Mouse (Mus musculus) liver, postnatal 0 days (tissue): ENCODE data around the gene Olfr142. TPM values are rescaled to one million over a fixed set of nuclear protein-coding genes. Genes with fewer than 3 reads are reported as not detected.
"Not testable (repeated sequence)": the region's sequence is repeated elsewhere in the genome, so short reads cannot be mapped to it uniquely, and the experiment has no call there.

Experiments
- ATAC-seq: fragments of 200-750 bp; cut with Nextera tagmentation; 2 replicates; pipeline ENCODE4 v1.8.0; 2017; ENCODE audit warnings: mild to moderate bottlenecking, moderate library complexity
- DNase-seq: peaks from one replicate; pipeline ENCODE4 v3.0.0-alpha.2; 2016
- H3K27ac ChIP-seq: fragments of 300-500 bp; sonication (generic); 2 replicates; pipeline ENCODE4 v1.5.1; 2014; ENCODE audit warnings: antibody characterized with exemption, moderate library complexity, mild to moderate bottlenecking, low read depth
- H3K27me3 ChIP-seq: fragments of 300-500 bp; sonication (generic); 2 replicates; pipeline ENCODE4 v1.6.1; 2014; ENCODE audit warnings: low read length, control low read depth, mixed read lengths; ENCODE audit not compliant: insufficient read depth
- H3K36me3 ChIP-seq: fragments of 300-500 bp; sonication (generic); replicated peaks from 2 replicates; pipeline ENCODE4 v1.6.1; 2014; ENCODE audit warnings: mild to moderate bottlenecking, control low read depth, low read length, moderate library complexity, mixed read lengths; ENCODE audit not compliant: insufficient read depth
- H3K4me1 ChIP-seq: fragments of 300-500 bp; sonication (generic); 2 replicates; pipeline ENCODE4 v1.6.1; 2014; ENCODE audit warnings: antibody characterized with exemption, mild to moderate bottlenecking, control low read depth; ENCODE audit not compliant: insufficient read depth
- H3K4me2 ChIP-seq: fragments of 300-500 bp; sonication (generic); 2 replicates; pipeline ENCODE4 v1.6.1; 2014; ENCODE audit warnings: low read depth, mild to moderate bottlenecking, low read length, moderate library complexity, mixed read lengths
- H3K4me3 ChIP-seq: fragments of 300-500 bp; sonication (generic); 2 replicates; pipeline ENCODE4 v1.5.1; 2014; ENCODE audit warnings: low read depth, low read length
- H3K9ac ChIP-seq: fragments of 300-500 bp; sonication (generic); replicated peaks from 2 replicates; pipeline ENCODE4 v1.6.1; 2014; ENCODE audit warnings: mild to moderate bottlenecking, moderate library complexity
- H3K9me3 ChIP-seq: fragments of 300-500 bp; sonication (generic); 2 replicates; pipeline ENCODE4 v1.6.1; 2016; ENCODE audit warnings: mild to moderate bottlenecking, control low read depth, low read length, mixed read lengths
- CTCF ChIP-seq: sonication (generic); IDR thresholded peaks from 2 replicates; pipeline ENCODE4 v1.5.1; 2016; ENCODE audit warnings: antibody characterized with exemption, low read depth
- EP300 ChIP-seq: IDR thresholded peaks from 2 replicates; pipeline ENCODE4 v1.6.1; 2016; ENCODE audit warnings: antibody characterized with exemption, low read depth, mild to moderate bottlenecking
- WGBS: fragments of 180-500 bp; shearing (Covaris S2); extraction: QIAGEN DNeasy Blood & Tissue Kit; methylation state at CpG from one replicate; pipeline ENCODE4 v1.1.7; 2014; ENCODE audit not compliant: insufficient replicate concordance; 5-methylcytosine and 5-hydroxymethylcytosine counted together
- polyA plus RNA-seq: library from polyadenylated mRNA; unstranded; fragments of >200 nt; fragmentation: Nextera tagmentation; extraction: Ambion mirVana; gene quantifications from 2 replicates; pipeline ENCODE4 v1.2.1, GENCODE M21; 2015

The Olfr142 gene
- not detected in 2 replicates for polyA plus RNA-seq

DNA sequence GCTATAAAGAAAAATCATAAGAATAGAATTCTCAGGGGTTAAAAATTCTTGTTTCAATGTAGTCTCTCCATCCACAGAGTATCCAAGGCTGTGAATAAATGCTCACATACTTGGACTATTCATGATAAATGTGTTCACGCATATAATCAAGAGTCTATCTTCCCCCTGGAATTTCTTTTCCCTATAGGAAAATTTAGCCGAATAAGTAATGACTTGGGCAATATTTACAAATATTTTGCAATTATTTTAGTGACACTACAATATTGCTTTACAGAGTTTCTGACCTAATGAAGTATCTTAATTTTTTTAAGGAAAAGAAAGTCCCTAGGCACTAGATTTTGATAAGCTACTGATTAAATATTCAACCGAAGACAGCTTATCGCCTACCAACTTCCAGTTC is at the start of gene Olfr142:
Gene Olfr142, minus strand, starts transcription at position 101 of the 400 bp plus-strand sequence.
- H3K9ac ChIP-seq, result no peak within 1 kb of the TSS
- H3K9me3 ChIP-seq, result no peaks in the 10 kb centered on the region
- no peak within 1 kb of the TSS for H3K4me2 ChIP-seq
- H3K27ac ChIP-seq, result no peak within 1 kb of the TSS
- ATAC-seq (no peak), DNase-seq (no peak)
- no peak within 1 kb of the TSS for H3K4me3 ChIP-seq
- no peaks in the 10 kb centered on the region for H3K27me3 ChIP-seq
- H3K36me3 ChIP-seq, result no peaks in the 10 kb centered on the region
- 81% methylated on average over 4 of the region's 4 CpGs for WGBS
- TF ChIP-seq CTCF (no peak), EP300 (no peak)
- no peaks in the 10 kb centered on the region for H3K4me1 ChIP-seq

- no peak within 1 kb of the TSS for H3K4me3 ChIP-seq
- no peaks in the 10 kb centered on the region for H3K9me3 ChIP-seq
- DNase-seq, result no peak
- H3K27me3 ChIP-seq, result no peaks in the 10 kb centered on the region
- whole genome bisulfite sequencing, result 92% methylated on average over 6 of the region's 6 CpGs
- no peak for ATAC-seq
- H3K4me2 ChIP-seq, result no peak within 1 kb of the TSS
- H3K9ac ChIP-seq, result no peak within 1 kb of the TSS
- no peaks in the 10 kb centered on the region for H3K36me3 ChIP-seq
- no peak within 1 kb of the TSS for H3K27ac ChIP-seq
- TF ChIP-seq CTCF, result no peak
- no peak for TF ChIP-seq EP300
- H3K4me1 ChIP-seq, result no peaks in the 10 kb centered on the region
These were observed 35.3 kb upstream of the Olfr142 start, which contains the start of gene Olfr1272 for GRCm38 (mm10) chr2:90292741-90293140. Gene Olfr1272, minus strand, starts transcription at chr2:90292841.

GRCm38 (mm10) chr2:90270932-90271331 is 13.5 kb upstream of the Olfr142 start, which contains the start of gene Olfr1271:
Gene Olfr1271, minus strand, starts transcription at chr2:90271032.
- DNase-seq (no peak), ATAC-seq (no peak)
- Histone ChIP-seq H3K27me3 (no peaks in the 10 kb centered on the region), H3K36me3 (no peaks in the 10 kb centered on the region), H3K4me3 (no peak within 1 kb of the TSS), H3K4me1 (no peaks in the 10 kb centered on the region), H3K4me2 (no peak within 1 kb of the TSS), H3K9me3 (no peaks in the 10 kb centered on the region), H3K9ac (no peak within 1 kb of the TSS), H3K27ac (no peak within 1 kb of the TSS)
- 83% methylated on average over 2 of the region's 2 CpGs for WGBS
- TF ChIP-seq EP300, result no peak

GRCm38 (mm10) chr2:90224393-90224792 is 33.0 kb downstream of the Olfr142 start, which contains the start of gene Olfr1506:
Gene Olfr1506, minus strand, starts transcription at chr2:90224493.
- not testable (repeated sequence) for ATAC-seq, DNase-seq, H3K9me3 ChIP-seq, H3K4me1 ChIP-seq, H3K36me3 ChIP-seq, H3K27me3 ChIP-seq, H3K4me2 ChIP-seq, H3K9ac ChIP-seq, H3K4me3 ChIP-seq, H3K27ac ChIP-seq
- WGBS, result no CpG with 5 or more reads among the region's 6 CpGs

Other genes starting within 250 kb of the Olfr142 start
- gene Olfr1263, start 245.5 kb downstream of the Olfr142 start, polyA plus RNA-seq, result not detected in 2 replicates
- not detected in 2 replicates for gene Olfr1264, start 232.0 kb downstream of the Olfr142 start, polyA plus RNA-seq
- gene Olfr1265, start 222.3 kb downstream of the Olfr142 start, polyA plus RNA-seq, result not detected in 2 replicates
- gene Olfr140, start 194.0 kb downstream of the Olfr142 start, polyA plus RNA-seq, result not detected in 2 replicates
- not detected in 2 replicates for gene Olfr1269, start 136.2 kb downstream of the Olfr142 start, polyA plus RNA-seq
- gene Olfr32, start 115.3 kb downstream of the Olfr142 start, polyA plus RNA-seq, result not detected in 2 replicates
- gene Olfr1270, start 104.5 kb downstream of the Olfr142 start, polyA plus RNA-seq, result not detected in 2 replicates
- not detected in 2 replicates for gene Olfr1506, start 33.1 kb downstream of the Olfr142 start, polyA plus RNA-seq
- gene Olfr1271, start 13.4 kb upstream of the Olfr142 start, polyA plus RNA-seq, result not detected in 2 replicates
- not detected in 2 replicates for gene Olfr1272, start 35.2 kb upstream of the Olfr142 start, polyA plus RNA-seq
- not detected in 2 replicates for gene Gm13769, start 64.6 kb upstream of the Olfr142 start, polyA plus RNA-seq
- gene Olfr1274-ps, start 141.1 kb upstream of the Olfr142 start, polyA plus RNA-seq, result not detected in 2 replicates